Mouse (Mus musculus): ENCODE data around the gene Slc4a1ap.

DNA sequence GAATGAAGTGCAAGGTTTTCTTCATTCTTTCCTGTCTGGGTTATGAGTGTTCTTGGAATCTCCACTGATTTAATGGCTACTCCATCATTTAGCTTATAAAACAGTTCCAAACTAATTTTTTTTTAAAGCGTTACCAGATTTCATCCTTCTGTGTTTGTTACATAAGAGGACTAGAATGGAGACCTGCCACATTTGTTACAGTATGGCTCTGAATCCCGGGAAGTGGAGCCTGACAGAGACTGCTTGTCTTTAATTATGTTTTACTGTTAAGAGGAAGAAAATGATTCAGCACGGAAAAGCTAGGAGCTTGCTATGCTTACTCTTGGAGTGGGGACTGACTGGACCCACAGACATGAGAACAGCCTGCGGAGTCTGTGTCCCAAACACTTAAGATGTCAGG lies 46.3 kb upstream of the Slc4a1ap start:
- TF ChIP-seq CTCF (IDR thresholded peaks at IDR 0.05; ENCODE audit: low read depth) = no peak
- no peak for TF ChIP-seq EP300 (IDR thresholded peaks at IDR 0.05; ENCODE audit: low read depth)

Measured in liver, embryonic 14.5 days (tissue).